Mouse (Mus musculus): ENCODE measurements around the gene Kank3. TPM values are rescaled to one million over a fixed set of nuclear protein-coding genes. Genes with fewer than 3 reads are reported as not detected.

The Kank3 gene
- polyA plus RNA-seq, 1 experiment, result not detected

DNA sequence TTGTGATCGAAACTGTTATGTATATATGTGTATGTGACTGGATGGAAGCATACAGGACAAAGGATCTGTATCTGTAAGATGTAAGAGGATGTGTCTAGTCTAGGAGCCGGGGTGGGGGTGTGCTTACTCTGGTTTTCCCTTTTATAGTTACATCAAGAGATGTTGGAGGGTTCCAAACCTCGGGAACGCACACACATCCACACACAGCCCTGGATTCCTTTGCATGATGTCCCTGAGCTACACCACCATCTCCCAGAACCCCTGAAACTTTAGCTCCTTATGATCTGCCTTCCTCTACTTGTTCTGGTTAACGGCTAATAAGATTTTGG lies 30.4 kb upstream of the Kank3 start:
- 69% methylated on average over 5 of the region's 5 CpGs for WGBS
- Histone ChIP-seq H3K4me1 (ENCODE audit: control insufficient read depth, insufficient read depth, low read length) (peaks cover 19% of the 10 kb centered on the region), H3K27ac (ENCODE audit: insufficient read depth, low read depth, low read length) (peak overlapping the region; percentile 34; the same call in 1 of the 2 replicates), H3K4me3 (ENCODE audit: insufficient read depth, low read depth, low read length) (no peak overlapping the region)
- TF ChIP-seq CTCF (IDR thresholded peaks at IDR 0.05; ENCODE audit: insufficient read depth, low read depth, low read length), result no peak
- TF ChIP-seq POLR2A (IDR thresholded peaks at IDR 0.05; ENCODE audit: insufficient read depth, low read depth, low read length), result no peak

DNA sequence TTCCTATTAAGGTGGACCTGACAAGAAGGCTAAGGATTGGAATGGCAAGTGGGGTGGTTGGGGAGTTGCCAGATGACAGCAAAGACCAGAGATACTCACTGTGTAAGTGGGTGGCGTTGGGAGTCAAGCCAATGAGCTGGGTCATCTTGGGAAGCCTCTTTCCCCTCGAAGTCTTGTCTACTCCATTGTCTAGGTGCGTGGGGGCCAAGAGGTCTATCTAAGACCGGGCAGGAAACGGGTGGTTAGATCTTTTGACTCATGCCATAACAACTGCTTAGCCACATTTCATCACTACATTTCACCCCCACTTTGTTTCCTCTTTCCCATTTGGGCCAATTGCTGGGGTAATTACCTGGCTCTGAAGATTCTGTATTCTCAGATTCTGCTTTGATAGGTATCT lies 29.9 kb upstream of the Kank3 start:
- no peak overlapping the region; the same call in 1 of the 2 replicates for H3K4me3 ChIP-seq (ENCODE audit: insufficient read depth, low read depth, low read length)
- peaks cover 19% of the 10 kb centered on the region for H3K4me1 ChIP-seq (ENCODE audit: control insufficient read depth, insufficient read depth, low read length)
- WGBS, result 85% methylated on average over 5 of the region's 5 CpGs
- peak overlapping the region; percentile 34 for H3K27ac ChIP-seq (ENCODE audit: insufficient read depth, low read depth, low read length)
- TF ChIP-seq POLR2A (IDR thresholded peaks at IDR 0.05; ENCODE audit: insufficient read depth, low read depth, low read length), result no peak
- no peak for TF ChIP-seq CTCF (IDR thresholded peaks at IDR 0.05; ENCODE audit: insufficient read depth, low read depth, low read length)

DNA sequence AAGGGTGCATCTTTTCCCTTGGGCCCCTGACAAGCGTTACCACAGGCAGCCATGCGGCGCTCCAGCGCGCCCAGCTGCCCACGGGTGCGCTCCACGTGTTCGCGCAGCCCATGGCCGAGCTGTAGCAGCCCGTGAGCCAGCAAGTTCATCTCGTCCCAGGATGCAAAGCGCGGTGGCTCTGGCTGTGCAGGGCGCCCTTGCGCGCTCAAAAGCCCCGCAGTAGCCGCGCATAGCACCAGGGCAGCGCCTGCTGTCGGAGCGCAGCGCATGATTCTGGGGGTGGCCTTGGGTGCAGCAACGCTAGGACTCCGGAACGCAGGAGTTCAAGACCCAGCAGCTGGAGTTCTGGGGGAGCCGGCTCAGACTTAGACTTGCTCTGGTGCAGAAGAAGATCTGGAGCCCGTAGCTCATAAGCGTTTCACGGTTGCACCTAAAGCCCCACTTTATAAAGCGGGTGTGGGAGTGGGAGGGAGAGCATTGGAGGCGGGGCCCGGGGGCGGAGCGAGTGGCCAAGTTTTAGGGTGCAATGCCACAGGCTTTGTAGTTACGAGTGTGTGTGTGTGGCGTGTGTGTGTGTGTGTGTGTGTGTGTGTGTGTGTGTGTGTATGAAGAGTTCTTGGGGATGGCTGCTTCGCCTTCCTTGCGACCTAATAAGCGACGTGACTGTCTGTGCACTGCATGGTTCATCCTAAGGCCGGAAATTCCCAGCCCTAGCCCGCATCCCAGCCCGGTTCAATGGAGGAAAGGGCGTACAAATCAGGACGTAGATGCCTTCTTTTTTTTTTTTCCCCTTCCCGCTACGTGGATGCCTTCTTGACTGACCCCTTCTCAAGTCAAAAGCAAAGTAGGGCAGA lies 29.0 kb upstream of the Kank3 start, which contains the start of gene Angptl4:
Gene Angptl4, minus strand, starts transcription at position 707 of the 854 bp plus-strand sequence.
- WGBS, result 2% methylated on average over 50 of the region's 50 CpGs
- H3K4me3 ChIP-seq (ENCODE audit: insufficient read depth, low read depth, low read length), result peak within 1 kb of the TSS; percentile 44
- TF ChIP-seq CTCF (IDR thresholded peaks at IDR 0.05; ENCODE audit: insufficient read depth, low read depth, low read length), result 0 out of 2 replicates have a peak, but pooled peaks have one; percentile 10
- peak; percentile 30; the same call in 1 of the 2 replicates for TF ChIP-seq POLR2A (IDR thresholded peaks at IDR 0.05; ENCODE audit: insufficient read depth, low read depth, low read length)
- peaks cover 19% of the 10 kb centered on the region for H3K4me1 ChIP-seq (ENCODE audit: control insufficient read depth, insufficient read depth, low read length)
- peak within 1 kb of the TSS; percentile 34 for H3K27ac ChIP-seq (ENCODE audit: insufficient read depth, low read depth, low read length)

DNA sequence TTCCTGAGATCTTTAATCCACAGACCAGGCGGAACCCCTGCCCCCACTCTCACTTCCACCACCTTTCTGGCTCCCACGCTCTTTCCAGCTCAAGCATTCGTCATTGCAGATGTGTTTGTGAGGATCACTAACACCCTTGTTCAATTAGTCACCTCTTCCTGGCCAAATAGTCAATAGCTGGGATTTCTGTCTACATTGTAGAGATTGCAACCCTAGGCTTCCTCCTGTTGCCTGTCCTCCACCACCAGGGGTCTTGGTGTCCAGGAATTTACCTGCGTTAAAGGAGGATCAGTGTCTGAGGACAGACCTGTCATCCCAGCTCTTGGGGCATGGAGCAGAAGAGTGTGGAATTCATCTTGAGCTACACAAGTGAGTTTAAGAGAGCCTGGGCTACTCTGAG lies 28.3 kb upstream of the Kank3 start:
- Histone ChIP-seq H3K4me1 (ENCODE audit: control insufficient read depth, insufficient read depth, low read length) (peaks cover 19% of the 10 kb centered on the region), H3K27ac (ENCODE audit: insufficient read depth, low read depth, low read length) (no peak overlapping the region), H3K4me3 (ENCODE audit: insufficient read depth, low read depth, low read length) (no peak overlapping the region)
- 26% methylated on average over 4 of the region's 4 CpGs for WGBS
- TF ChIP-seq CTCF (IDR thresholded peaks at IDR 0.05; ENCODE audit: insufficient read depth, low read depth, low read length) (no peak), POLR2A (IDR thresholded peaks at IDR 0.05; ENCODE audit: insufficient read depth, low read depth, low read length) (no peak)

DNA sequence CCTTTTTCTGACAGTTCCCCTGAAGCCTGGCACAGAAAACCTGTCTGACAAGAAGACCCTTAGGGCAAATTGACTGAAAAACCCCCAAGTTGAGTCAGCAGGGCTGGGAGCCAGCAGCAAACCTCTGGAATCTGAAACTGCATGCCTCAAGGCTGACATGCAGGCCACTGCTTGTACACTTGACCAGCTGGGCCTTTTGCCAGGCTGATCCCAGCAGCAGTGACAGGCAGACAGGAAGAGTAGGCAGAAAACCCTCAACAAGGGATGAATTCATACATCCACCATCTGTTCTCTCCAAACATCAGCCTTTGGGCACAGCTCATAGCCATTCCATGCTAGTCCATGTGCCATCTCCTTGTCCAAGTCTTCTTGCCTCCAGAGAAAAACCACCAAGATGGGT lies 26.9 kb upstream of the Kank3 start:
- no peak for TF ChIP-seq CTCF (IDR thresholded peaks at IDR 0.05; ENCODE audit: insufficient read depth, low read depth, low read length)
- no peak for TF ChIP-seq POLR2A (IDR thresholded peaks at IDR 0.05; ENCODE audit: insufficient read depth, low read depth, low read length)
- H3K27ac ChIP-seq (ENCODE audit: insufficient read depth, low read depth, low read length), result no peak overlapping the region
- H3K4me3 ChIP-seq (ENCODE audit: insufficient read depth, low read depth, low read length), result no peak overlapping the region
- H3K4me1 ChIP-seq (ENCODE audit: control insufficient read depth, insufficient read depth, low read length), result peaks cover 19% of the 10 kb centered on the region

DNA sequence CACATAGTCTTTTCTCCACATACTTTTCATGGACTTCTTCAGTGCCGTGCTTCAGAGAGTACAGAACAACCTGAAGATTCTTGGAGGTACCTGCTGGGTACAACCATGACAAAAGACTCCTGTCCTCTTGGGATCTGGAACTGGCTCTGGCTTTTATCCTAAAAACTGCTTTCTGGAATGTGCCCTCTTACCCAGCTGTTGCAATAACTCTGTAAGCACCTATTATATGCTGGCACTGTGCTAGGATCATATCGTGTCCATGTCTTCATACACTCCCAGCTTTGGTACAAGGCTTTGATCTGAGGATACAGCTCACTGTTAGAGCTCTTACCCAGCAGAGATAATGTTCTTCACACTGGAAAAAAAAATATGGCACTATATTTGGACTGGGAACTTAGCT lies 25.4 kb upstream of the Kank3 start:
- H3K27ac ChIP-seq (ENCODE audit: insufficient read depth, low read depth, low read length), result no peak overlapping the region
- TF ChIP-seq POLR2A (IDR thresholded peaks at IDR 0.05; ENCODE audit: insufficient read depth, low read depth, low read length) (no peak), CTCF (IDR thresholded peaks at IDR 0.05; ENCODE audit: insufficient read depth, low read depth, low read length) (no peak)
- H3K4me1 ChIP-seq (ENCODE audit: control insufficient read depth, insufficient read depth, low read length), result peaks cover 14% of the 10 kb centered on the region
- no peak overlapping the region for H3K4me3 ChIP-seq (ENCODE audit: insufficient read depth, low read depth, low read length)
- 86% methylated on average over 2 of the region's 2 CpGs for WGBS

DNA sequence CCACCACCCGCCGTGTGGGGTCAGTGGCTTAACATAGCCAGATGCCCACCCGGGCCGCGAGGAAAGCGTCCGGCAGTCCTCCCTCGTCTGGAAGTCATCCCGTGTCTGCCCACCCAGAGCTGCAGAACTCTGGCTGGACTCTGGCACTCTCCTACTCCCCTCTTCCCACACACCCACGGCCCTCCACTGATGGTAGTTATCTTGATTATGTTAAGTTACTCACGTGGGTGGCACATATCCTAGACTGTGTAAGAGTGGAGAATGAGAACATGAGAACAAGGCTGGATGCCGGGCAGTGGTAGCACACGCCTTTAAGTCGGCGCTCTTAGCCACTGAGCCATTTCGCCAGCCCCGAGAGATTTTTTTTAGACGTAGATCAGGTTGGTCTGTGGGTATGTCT lies 23.9 kb upstream of the Kank3 start:
- WGBS, result 80% methylated on average over 18 of the region's 18 CpGs
- H3K27ac ChIP-seq (ENCODE audit: insufficient read depth, low read depth, low read length), result no peak overlapping the region
- no peak for TF ChIP-seq POLR2A (IDR thresholded peaks at IDR 0.05; ENCODE audit: insufficient read depth, low read depth, low read length)
- no peak for TF ChIP-seq CTCF (IDR thresholded peaks at IDR 0.05; ENCODE audit: insufficient read depth, low read depth, low read length)

DNA sequence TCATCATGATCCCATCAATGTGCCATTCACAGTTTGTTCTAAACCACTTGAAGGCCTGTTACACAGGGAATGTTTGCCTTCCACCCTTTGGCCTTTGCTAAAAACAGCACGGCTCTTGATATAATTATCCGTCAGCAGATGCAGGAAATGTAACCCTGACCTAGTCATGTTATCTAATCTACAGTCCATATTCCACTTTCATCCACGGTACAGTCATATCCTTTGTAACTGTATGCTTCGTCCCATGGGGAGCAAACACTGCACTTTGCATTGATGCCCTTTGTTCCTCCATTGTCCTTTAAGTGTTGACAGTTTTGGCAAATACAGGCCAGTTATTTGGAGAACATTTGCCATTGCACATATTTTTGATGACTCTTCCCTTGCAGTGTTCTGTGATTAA lies 21.6 kb upstream of the Kank3 start:
- Histone ChIP-seq H3K27ac (ENCODE audit: insufficient read depth, low read depth, low read length) (no peak overlapping the region), H3K4me3 (ENCODE audit: insufficient read depth, low read depth, low read length) (no peak overlapping the region), H3K4me1 (ENCODE audit: control insufficient read depth, insufficient read depth, low read length) (no peaks in the 10 kb centered on the region)
- WGBS, result 86% methylated on average over 4 of the region's 4 CpGs
- TF ChIP-seq CTCF (IDR thresholded peaks at IDR 0.05; ENCODE audit: insufficient read depth, low read depth, low read length) (no peak), POLR2A (IDR thresholded peaks at IDR 0.05; ENCODE audit: insufficient read depth, low read depth, low read length) (no peak)

More for the DNA sequence above, 23.9 kb upstream of the Kank3 start:
- Histone ChIP-seq H3K4me1 (ENCODE audit: control insufficient read depth, insufficient read depth, low read length) (peaks cover 9% of the 10 kb centered on the region), H3K4me3 (ENCODE audit: insufficient read depth, low read depth, low read length) (no peak overlapping the region)

DNA sequence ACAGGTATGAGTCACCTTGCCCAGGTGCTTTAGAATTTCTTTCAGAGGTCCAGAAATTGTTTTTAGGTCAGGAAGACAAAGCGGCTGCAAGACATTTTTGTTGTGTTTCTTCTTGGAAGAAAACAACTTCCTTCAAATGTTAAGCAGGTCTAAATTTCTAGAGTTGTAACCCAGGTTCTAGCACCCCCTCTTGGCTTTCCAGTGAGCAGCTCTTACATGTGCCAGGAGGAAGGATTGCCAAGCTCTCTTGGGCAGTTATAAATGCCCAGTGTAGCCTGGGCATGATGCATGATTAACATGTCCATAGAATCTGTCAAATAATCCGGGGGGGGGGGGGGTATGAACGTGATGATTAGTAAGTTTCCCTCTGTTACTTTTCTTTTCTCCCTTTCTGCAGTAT lies 12.0 kb upstream of the Kank3 start:
- TF ChIP-seq CTCF (IDR thresholded peaks at IDR 0.05; ENCODE audit: insufficient read depth, low read depth, low read length) (no peak), POLR2A (IDR thresholded peaks at IDR 0.05; ENCODE audit: insufficient read depth, low read depth, low read length) (no peak)
- no peak overlapping the region for H3K4me3 ChIP-seq (ENCODE audit: insufficient read depth, low read depth, low read length)
- 13% methylated on average over 3 of the region's 3 CpGs for WGBS

More for the DNA sequence above, 12.0 kb upstream of the Kank3 start:
- Histone ChIP-seq H3K27ac (ENCODE audit: insufficient read depth, low read depth, low read length) (no peak overlapping the region), H3K4me1 (ENCODE audit: control insufficient read depth, insufficient read depth, low read length) (no peaks in the 10 kb centered on the region)

Measured in olfactory bulb, adult 2 months (tissue).